Mouse (Mus musculus) MN1 (cell line): Measurements from ENCODE around the gene Aldh2.
"Not testable (repeated sequence)": the region's sequence is repeated elsewhere in the genome, so short reads cannot be mapped to it uniquely, and the experiment has no call there.

Experiments used
- DNase-seq: peaks from one replicate; pipeline ENCODE4 v3.0.0-alpha.2; 2016; ENCODE audit warnings: low spot score

Gene Aldh2

DNA sequence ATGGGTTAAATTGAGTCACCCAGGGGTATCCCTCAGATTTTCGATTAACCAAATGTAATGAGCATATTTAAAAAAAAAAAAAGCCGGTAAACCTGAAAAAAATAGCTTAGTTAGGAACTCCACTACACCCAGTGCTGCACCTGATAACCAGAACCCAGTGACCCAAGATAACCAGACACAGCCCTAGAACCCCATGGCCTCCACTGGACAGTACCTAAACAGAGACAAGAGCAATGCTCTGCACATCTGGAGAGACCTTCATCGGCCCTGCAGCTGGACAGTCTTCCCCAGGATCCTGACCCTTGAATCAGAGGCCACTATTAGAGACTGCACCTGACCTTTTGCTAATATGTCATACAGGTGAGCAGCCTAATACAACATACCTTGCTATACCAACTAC, 46.5 kb downstream of the Aldh2 start:
- no peak for DNase-seq

DNA sequence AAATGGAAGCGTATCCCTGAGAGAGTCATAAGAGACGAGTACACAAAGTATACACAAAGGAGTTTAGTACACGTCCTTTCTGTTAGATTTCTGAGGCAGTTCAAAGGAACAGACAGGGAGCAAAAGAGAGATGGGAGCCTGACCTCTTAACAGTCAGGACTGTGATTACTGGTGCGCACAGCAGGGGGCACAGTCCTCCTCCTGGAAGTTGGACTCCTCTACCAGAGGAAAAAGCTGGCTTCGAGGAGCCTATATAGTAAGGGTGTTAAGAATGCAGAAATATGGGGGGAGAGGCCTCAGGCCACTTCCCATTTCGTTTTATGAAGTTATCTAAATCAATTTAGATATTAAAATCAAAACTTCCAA, 47.1 kb downstream of the Aldh2 start:
- DNase-seq: peak; percentile 79

DNA sequence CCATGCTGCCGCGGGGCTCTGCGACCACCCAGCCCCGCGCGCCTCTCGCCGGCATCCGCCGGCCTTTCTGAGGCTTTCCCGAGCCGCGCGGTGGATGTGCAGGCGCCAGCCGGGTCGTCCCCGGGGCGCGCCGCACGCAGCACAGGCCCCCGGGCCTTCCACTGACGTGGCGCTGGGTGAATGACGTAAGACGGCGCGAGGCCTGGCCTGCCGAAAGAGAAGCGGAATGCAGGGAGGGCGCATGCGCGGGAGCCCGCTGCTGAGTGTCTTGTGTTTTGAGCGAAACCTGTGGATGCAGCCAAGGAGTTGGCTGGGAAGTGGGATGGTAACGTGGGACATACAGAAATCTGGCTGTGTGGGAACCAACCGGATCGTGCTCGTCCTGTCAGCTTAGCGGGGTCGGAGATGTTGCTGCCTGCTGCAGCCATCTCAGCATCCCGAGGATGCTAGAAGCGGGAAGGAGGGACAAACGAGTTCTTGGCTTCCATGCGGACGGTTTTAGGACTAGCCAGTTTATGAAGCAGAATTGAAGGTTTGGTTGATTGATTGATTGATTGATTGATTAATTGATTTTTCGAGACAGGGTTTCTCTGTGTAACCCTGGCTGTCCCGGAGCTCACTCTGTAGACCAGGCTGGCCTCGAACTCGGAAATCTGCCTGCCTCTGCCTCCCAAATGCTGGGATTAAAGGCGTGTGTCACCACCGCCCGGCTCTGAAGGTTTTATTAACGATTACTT, 47.7 kb downstream of the Aldh2 start, which contains the start of gene Mapkapk5:
Gene Mapkapk5 (minus strand): TSS at position 113 of the 737 bp plus-strand sequence.
- peak; percentile 97 for DNase-seq

DNA sequence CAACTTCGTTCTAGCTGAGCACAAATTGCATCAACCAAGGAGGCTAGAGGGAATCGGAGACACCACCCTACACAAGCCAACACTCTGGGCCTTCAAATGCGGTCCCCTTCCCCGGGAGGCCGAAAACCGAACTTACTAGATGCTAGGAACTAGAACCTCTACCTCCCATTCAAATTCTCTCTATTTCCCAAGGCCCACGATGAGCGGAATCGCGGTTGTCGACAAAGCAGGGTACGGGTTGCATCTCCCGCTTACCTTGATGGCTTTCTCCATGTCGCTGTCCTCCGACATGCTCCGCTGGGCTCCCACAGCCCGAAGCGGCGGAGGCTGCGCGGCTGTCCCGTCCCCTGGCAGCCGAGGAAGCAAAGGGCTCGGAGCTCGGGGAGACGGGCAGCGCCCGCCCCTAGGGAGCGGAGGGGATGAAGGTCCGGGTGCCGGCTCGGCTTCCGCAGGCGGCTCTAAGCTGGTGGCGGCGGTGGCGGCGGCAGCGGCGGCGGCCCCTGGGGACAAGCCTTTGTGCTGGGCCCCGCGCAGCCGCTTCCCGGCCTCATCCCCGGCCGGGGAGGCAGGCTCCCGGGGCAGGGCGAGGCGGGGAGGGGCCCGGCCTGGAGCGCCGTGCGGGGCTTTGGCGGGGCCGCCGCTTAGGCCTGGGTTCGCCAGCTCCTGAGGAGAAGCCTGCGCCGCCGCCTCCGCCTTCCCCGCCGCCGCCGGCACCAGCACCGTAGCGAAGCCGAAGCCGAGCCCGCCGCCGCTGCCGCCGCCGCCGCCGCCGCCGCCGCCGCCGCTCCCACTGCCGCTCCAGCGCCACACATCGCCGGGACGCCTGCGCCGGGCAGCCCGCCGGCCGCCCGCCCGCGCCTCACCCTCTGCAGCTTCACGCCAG, 48.5 kb downstream of the Aldh2 start, which contains the start of the genes Adam1a and Gm42878:
Gene Adam1a (minus strand): TSS at position 573 of the 883 bp plus-strand sequence.
Gene Gm42878 (minus strand): TSS at position 573 of the 883 bp plus-strand sequence.
- peak; percentile 68 for DNase-seq

DNA sequence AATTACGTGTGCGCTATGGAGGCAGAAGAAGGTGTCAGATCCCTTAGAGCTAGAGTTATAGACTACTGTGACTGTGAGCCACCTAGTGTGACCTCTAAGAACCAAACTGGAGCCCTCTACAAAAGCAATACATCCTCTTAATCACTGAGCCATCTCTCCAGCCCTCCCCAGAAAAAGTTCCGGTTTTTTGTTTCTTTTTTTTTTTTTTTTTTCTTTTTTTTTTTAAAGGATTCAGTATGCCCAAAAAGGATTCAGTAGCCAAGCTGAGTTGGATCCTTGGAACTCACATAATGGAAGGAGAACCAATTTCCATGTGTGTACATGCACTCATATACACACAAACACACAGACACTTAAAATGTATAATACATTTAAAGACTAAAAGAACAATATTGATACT, 50.3 kb downstream of the Aldh2 start:
- no peak for DNase-seq

DNA sequence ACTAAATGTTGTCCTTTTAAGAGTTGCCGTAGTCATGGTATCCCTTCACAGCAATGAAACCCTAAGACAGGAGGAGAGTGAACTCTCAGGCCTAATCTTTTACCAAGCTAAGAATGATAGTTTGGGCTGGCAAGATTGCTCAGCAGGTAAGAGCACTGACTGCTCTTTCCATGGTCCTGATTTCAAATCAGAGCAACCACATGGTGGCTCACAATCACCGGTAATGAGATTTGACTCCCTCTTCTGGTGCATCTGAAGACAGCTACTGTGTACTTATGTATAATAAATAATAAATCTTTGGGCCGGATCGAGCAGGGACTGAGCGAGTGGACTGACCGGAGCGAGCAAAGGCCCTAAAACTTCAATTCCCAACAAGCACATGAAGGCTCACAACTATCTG, 52.4 kb downstream of the Aldh2 start:
- no peak for DNase-seq

DNA sequence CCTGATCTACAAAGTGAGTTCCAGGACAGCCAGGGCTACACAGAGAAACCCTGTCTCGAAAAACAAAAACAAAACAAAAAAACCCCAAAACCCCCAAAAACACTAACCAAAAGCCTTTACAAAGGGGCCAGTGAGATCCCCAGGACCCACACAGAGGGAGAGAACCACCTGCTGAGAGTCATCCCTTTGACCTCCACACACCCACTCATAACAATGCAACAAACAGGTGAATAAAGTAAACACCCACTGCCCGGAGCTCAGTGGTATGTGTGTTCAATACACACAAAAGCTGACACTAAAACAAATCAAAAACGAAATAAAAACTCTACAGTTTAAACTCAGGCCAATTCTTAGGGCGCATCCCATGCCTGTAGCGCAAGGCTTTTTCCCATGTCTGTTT, 53.6 kb downstream of the Aldh2 start:
- DNase-seq: no peak

DNA sequence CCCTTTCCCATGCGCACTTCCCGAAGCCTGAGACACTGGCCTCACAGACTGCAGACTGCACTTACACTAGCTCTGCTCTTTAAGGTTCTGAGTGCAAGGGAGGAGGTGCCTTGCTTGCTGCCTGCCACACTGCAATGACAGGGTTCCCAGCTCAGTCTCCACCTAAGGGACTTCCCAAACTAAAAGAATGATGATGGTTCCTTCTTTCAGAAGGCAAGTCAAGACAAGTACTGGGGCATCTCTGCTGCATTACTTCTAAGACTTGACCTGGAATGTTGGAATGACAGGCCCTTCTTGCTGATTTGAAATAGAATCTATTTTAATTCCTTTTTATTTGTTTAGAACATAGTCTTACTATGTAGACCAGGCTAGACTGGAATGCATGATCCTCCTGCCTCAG, 56.0 kb downstream of the Aldh2 start:
- no peak for DNase-seq

DNA sequence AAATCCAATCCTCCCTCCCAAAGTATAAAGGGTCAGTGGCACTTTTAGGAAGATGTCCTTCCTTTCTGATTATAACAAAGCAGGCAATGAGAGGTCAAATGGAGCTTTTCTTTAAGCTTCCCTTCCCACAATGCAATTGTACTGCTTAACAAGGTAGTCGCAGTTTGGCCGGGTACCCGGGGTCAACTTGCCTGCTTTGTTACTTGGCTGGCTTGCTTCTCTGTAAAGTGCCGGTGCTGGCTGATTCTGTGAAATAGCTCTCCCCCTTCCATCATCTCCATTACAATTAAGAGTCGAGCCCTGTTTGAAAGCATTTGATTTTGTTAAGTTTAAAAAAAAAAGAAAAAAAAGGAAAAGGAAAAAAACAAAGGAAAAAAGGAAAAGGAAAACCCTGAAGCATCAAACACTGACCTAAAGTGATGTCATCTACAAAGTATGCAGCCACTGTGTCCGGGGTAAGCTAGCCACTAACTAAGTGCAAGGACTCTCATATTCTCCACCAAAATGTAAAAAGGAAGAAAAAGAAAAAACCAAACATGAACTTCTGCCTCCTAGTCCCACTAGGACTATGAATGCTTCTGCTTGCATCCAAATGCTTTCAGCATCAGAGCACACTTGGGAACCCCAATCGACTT, 56.6 kb downstream of the Aldh2 start:
- no peak for DNase-seq

DNA sequence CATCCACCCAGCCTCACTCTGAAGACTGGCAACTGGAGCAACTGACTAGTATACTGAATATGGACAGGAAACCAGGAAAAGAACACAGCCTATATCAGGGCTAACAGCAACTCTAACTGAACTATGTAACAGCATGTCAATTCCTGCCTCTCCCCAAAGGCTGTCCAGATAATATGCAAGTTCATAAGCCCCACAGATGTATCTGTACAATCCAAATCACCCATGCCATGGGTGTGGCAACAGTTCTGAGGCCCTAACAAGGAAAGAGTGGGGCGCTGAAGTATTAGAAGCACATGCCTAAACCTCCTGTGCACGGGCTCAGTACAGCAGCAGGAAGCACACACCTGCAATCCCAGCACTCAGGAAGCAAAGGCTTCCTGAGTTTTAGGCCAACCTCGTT, 58.5 kb downstream of the Aldh2 start:
- no peak for DNase-seq

DNA sequence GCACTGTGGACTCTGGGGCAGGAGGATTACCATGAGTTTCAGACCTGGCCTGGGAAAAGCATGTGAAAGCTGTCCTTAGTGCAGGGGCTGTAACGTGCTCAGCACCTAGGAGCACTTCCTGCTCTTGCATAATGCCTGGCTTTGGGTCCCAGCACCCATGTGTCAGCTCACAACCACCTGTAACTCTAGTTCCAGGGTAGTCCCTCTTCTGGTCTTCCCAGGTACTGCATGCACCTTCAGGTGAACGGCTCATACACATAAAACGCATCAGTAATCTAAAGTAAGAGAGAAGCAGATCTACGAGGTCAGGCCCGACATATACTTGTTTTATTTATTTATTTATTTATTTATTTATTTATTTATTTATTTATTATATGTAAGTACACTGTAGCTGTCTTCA, 59.1 kb downstream of the Aldh2 start:
- DNase-seq: peak; percentile 31

DNA sequence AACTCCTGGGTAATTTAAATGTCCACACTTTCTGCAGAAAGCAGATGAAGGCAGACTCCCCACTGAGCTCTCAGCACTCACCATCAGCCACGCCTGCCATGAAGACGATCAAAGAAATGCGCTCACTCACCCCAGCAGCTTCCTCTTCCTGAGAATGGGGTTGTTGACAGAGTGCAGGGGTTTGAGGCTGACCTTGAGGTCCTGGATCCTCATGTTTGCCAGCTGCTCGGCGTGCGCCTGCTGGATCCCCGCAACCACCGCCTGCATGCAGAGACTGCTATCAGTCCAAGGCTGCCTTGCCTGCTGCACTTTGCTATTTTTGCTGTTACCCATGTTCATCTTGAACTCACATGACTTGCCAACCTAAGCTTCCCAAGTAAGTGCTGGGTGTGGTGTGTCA, 66.7 kb downstream of the Aldh2 start:
- no peak for DNase-seq

DNA sequence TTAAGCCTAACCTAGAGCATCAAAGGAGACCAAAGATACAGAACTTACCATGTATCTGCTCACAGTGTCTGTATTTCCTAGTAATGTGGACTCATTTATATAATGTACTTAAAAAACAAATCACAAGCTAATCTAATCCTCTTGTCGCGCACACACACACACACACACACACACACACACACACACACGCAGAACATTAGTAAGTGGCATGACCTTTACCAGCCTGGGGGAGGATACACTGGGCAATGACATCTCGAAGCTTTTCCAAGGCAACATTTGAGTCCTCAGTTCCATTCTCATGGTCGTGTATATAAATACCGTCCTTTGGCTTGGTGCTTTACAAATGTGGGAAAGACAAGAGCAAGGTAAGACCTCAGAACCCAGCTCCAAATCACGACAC, 67.1 kb downstream of the Aldh2 start:
- DNase-seq: no peak

DNA sequence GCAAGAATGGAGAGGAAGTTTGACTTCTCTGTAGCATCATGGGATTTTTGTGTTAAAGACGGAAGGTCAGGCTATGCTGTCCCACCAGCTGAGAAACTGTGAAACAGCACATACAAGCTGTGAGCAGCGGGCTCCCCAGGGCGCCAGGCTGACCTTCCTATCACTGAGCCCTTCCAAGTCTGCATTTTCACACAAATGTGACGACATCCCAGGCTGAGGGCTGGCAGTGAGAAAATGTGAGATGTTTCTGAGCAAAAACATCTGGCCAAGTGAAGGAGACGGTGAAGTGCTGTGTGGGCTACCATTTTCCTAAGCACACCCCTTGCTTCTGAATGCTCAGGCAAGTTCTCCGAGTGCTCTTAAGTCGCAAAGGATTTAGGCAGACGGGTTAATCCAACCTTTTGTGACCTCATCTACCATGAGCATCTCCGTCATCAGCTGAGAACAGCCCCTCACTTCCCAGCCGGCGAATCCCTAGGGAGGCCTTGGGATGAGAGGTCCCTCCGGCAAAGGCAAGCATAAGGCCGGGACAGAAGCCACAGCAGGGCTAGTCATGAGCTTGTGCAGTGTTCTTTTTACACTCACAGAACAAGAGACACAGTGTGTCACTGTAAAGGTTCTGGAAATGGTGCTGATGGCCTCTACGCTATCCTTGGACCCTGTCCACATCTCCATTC, 67.7 kb downstream of the Aldh2 start:
- DNase-seq: no peak

DNA sequence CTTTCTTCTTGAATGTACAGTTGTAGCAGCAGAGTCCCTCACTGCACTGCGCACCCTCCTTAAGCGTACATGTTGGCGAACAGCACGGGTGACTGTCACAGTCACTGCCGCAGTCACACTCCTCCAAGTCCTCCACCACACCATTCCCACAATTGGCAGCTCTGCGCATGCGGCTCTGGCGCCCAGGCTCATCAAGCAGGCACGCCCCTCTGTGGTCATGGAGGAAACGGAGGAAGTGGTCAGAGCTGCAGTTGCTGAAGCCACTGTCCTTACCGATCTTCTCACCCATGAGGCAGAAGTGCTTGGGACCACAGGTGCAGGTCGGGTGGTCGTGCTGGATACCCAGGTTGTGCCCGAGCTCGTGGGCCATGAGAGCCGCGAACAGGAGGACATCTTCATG, 73.9 kb downstream of the Aldh2 start:
- not testable (repeated sequence) for DNase-seq

DNA sequence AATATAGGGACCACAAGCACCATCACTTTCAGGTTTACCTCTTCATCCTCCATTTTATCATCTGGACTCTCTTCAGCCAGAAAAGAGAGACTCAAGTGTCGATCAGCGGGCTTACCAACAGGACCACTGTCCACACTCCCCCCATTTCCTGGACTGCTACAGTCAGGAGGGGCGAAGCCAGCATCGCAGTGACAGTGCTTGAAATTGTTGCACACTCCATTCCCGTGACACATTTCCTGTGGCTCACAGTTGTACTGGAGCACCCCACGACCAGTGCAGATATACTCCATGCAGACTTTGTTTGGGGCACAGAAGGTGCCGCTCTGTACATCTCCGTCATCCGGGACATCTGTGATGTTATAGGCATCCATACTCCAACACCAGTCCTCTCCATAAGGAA, 74.6 kb downstream of the Aldh2 start:
- DNase-seq: no peak
